Mouse (Mus musculus) erythroid progenitor cell, adult 5-6 weeks (primary cell): ENCODE data around the gene Pik3ap1. TPM values are rescaled to one million over a fixed set of nuclear protein-coding genes. Genes with fewer than 3 reads are reported as not detected.

ENCODE experiments used
- ATAC-seq: replicated peaks from 2 replicates; pipeline ENCODE4 v1.8.0; 2016; ENCODE audit warnings: moderate number of reproducible peaks, mild to moderate bottlenecking, moderate TSS enrichment, inconsistent platforms; ENCODE audit not compliant: poor library complexity, low FRiP score, severe bottlenecking
- total RNA-seq, 2 experiments: library from RNA; stranded (forward) in 1 of 2; stranded (reverse) in 1 of 2; fragments of 150-400 nt in 1 of 2; fragments of 186-747, 209-891 nt in 1 of 2; gene quantifications; 2 replicates each; pipeline versions ENCODE4 v1.2.3 to v1.2.4; 2015 to 2017; ENCODE audit warnings: low replicate concordance in 2 of 2

Pik3ap1 gene
- total RNA-seq, 2 experiments from 2014 or later: 9.6 to 13.8 TPM

- ATAC-seq: no peak
These were observed 13.5 kb downstream of the Pik3ap1 start for GRCm38 (mm10) chr19:41371373-41371772.

- no peak for ATAC-seq
These were observed 15.1 kb downstream of the Pik3ap1 start for GRCm38 (mm10) chr19:41369557-41370460.

GRCm38 (mm10) chr19:41366854-41367517 lies 17.9 kb downstream of the Pik3ap1 start:
- no peak for ATAC-seq

- no peak for ATAC-seq
These were observed 18.6 kb downstream of the Pik3ap1 start for GRCm38 (mm10) chr19:41366192-41366853.

- no peak for ATAC-seq
These were observed 19.3 kb downstream of the Pik3ap1 start for GRCm38 (mm10) chr19:41365570-41365969.

GRCm38 (mm10) chr19:41364509-41364908 lies 20.4 kb downstream of the Pik3ap1 start:
- ATAC-seq: no peak

- no peak for ATAC-seq
These were observed 21.9 kb downstream of the Pik3ap1 start for GRCm38 (mm10) chr19:41362963-41363362.

GRCm38 (mm10) chr19:41360459-41360858 lies 24.4 kb downstream of the Pik3ap1 start:
- ATAC-seq: 0 out of 2 replicates have a peak, but pooled peaks have one; percentile 19

- ATAC-seq: no peak
These were observed 30.5 kb downstream of the Pik3ap1 start for GRCm38 (mm10) chr19:41354287-41354951.

GRCm38 (mm10) chr19:41349624-41350023 lies 35.3 kb downstream of the Pik3ap1 start:
- no peak for ATAC-seq

- ATAC-seq: no peak
These were observed 36.7 kb downstream of the Pik3ap1 start for GRCm38 (mm10) chr19:41348161-41348560.

GRCm38 (mm10) chr19:41347326-41347725 lies 37.6 kb downstream of the Pik3ap1 start:
- no peak for ATAC-seq

- ATAC-seq: no peak
These were observed 38.6 kb downstream of the Pik3ap1 start for GRCm38 (mm10) chr19:41346099-41346850.

GRCm38 (mm10) chr19:41345028-41345741 lies 39.7 kb downstream of the Pik3ap1 start:
- ATAC-seq: no peak

GRCm38 (mm10) chr19:41344666-41345027 lies 40.3 kb downstream of the Pik3ap1 start:
- ATAC-seq: no peak

- no peak for ATAC-seq
These were observed 42.3 kb downstream of the Pik3ap1 start for GRCm38 (mm10) chr19:41342592-41343090.

- ATAC-seq: no peak
These were observed 43.2 kb downstream of the Pik3ap1 start for GRCm38 (mm10) chr19:41341677-41342076.

- ATAC-seq: no peak
These were observed 45.7 kb downstream of the Pik3ap1 start for GRCm38 (mm10) chr19:41339020-41339836.
